Mouse (Mus musculus) liver, embryonic 12.5 days (tissue): ENCODE data around the gene Mink1. TPM values are rescaled to one million over a fixed set of nuclear protein-coding genes. Genes with fewer than 3 reads are reported as not detected.
A peak's percentile ranks its signal among the peaks of the same experiment; 100 is the strongest.

Experiments used
- ATAC-seq: fragments of 200-750 bp; cut with Nextera tagmentation; 2 replicates; pipeline ENCODE4 v1.8.0; 2017; ENCODE audit warnings: moderate number of reproducible peaks, mild to moderate bottlenecking, moderate library complexity
- H3K27ac ChIP-seq: fragments of 300-500 bp; sonication (generic); 2 replicates; pipeline ENCODE4 v1.5.1; 2016; ENCODE audit warnings: mild to moderate bottlenecking
- H3K27me3 ChIP-seq: fragments of 300-500 bp; sonication (generic); replicated peaks from 2 replicates; pipeline ENCODE4 v1.6.1; 2016; ENCODE audit warnings: mild to moderate bottlenecking, moderate library complexity
- H3K36me3 ChIP-seq: fragments of 300-500 bp; sonication (generic); 2 replicates; pipeline ENCODE4 v1.6.1; 2016; ENCODE audit warnings: mild to moderate bottlenecking, moderate library complexity
- H3K4me1 ChIP-seq: fragments of 300-500 bp; sonication (generic); 2 replicates; pipeline ENCODE4 v1.6.1; 2016
- H3K4me2 ChIP-seq: fragments of 300-500 bp; sonication (generic); 2 replicates; pipeline ENCODE4 v1.6.1; 2016; ENCODE audit warnings: mild to moderate bottlenecking, moderate library complexity
- H3K4me3 ChIP-seq: fragments of 300-500 bp; sonication (generic); 2 replicates; pipeline ENCODE4 v1.5.1; 2016; ENCODE audit warnings: mild to moderate bottlenecking, moderate library complexity
- H3K9ac ChIP-seq: fragments of 300-500 bp; sonication (generic); 2 replicates; pipeline ENCODE4 v1.6.1; 2016; ENCODE audit warnings: mild to moderate bottlenecking, moderate library complexity
- H3K9me3 ChIP-seq: fragments of 300-500 bp; sonication (generic); replicated peaks from 2 replicates; pipeline ENCODE4 v1.6.1; 2016; ENCODE audit warnings: mild to moderate bottlenecking, moderate library complexity
- WGBS: fragments of 180-500 bp; shearing (Covaris S2); methylation state at CpG from one replicate; pipeline ENCODE4 v1.1.7; 2016; ENCODE audit not compliant: insufficient replicate concordance; 5-methylcytosine and 5-hydroxymethylcytosine counted together
- polyA plus RNA-seq: library from polyadenylated mRNA; unstranded; fragments of >200 nt; fragmentation: Nextera tagmentation; extraction: Ambion mirVana; gene quantifications from 2 replicates; pipeline ENCODE4 v1.2.1, GENCODE M21; 2016

Mink1 gene
- polyA plus RNA-seq, 1 experiment from 2014 or later, result 8.3 TPM

GRCm38 (mm10) chr11:70596094-70596493 lies 33.4 kb downstream of the Mink1 start:
- H3K9ac ChIP-seq, result no peak overlapping the region
- no peak overlapping the region for H3K27ac ChIP-seq
- H3K4me3 ChIP-seq, result no peak overlapping the region
- H3K4me1 ChIP-seq, result peaks cover 52% of the 10 kb centered on the region
- H3K4me2 ChIP-seq, result no peak overlapping the region
- ATAC-seq, result no peak
- peaks cover 39% of the 10 kb centered on the region for H3K36me3 ChIP-seq
- no peaks in the 10 kb centered on the region for H3K9me3 ChIP-seq
- WGBS, result 74% methylated on average over 4 of the region's 4 CpGs
- H3K27me3 ChIP-seq, result no peaks in the 10 kb centered on the region

DNA sequence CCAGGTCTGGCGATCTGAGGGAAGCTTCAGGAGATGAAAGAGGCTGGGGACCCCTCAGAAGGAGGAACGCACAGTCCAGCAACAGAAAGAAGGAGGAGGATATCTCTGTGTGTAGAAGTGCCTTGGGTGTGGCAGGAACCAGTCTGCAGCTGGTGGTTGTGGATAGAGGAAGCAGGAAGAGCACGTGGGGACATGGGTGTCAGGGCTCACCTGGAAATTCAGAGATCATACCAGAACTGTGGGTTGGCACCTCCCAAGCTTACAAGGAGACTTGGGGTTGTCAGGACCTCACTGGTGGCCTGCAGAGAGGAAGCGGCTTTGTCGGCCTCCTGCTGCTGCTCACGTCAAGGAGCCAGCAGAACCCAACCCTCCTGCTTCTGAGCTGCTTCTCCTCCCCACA lies 34.6 kb downstream of the Mink1 start:
- Histone ChIP-seq H3K27ac (no peak overlapping the region), H3K36me3 (peaks cover 51% of the 10 kb centered on the region), H3K27me3 (no peaks in the 10 kb centered on the region), H3K4me1 (peaks cover 41% of the 10 kb centered on the region), H3K4me2 (peak overlapping the region; percentile 10), H3K9ac (no peak overlapping the region), H3K4me3 (no peak overlapping the region), H3K9me3 (no peaks in the 10 kb centered on the region)
- peak; percentile 68 for ATAC-seq
- 33% methylated on average over 6 of the region's 6 CpGs for WGBS

- H3K9ac ChIP-seq, result no peak overlapping the region
- 81% methylated on average over 9 of the region's 9 CpGs for WGBS
- H3K4me2 ChIP-seq, result no peak overlapping the region
- peaks cover 38% of the 10 kb centered on the region for H3K4me1 ChIP-seq
- peaks cover 62% of the 10 kb centered on the region for H3K36me3 ChIP-seq
- no peak overlapping the region for H3K27ac ChIP-seq
- no peaks in the 10 kb centered on the region for H3K9me3 ChIP-seq
- H3K27me3 ChIP-seq, result no peaks in the 10 kb centered on the region
- no peak for ATAC-seq
- H3K4me3 ChIP-seq, result no peak overlapping the region
These were observed 35.8 kb downstream of the Mink1 start for GRCm38 (mm10) chr11:70598451-70598953.

GRCm38 (mm10) chr11:70605024-70605566 lies 42.4 kb downstream of the Mink1 start:
- no peak overlapping the region for H3K4me3 ChIP-seq
- WGBS, result 60% methylated on average over 14 of the region's 14 CpGs
- H3K27me3 ChIP-seq, result no peaks in the 10 kb centered on the region
- H3K27ac ChIP-seq, result no peak overlapping the region
- no peak overlapping the region for H3K9ac ChIP-seq
- no peak for ATAC-seq
- H3K36me3 ChIP-seq, result peaks cover 92% of the 10 kb centered on the region
- H3K4me1 ChIP-seq, result 0 out of 2 replicates have a peak, but pooled peaks cover 4% of the 10 kb centered on the region
- H3K4me2 ChIP-seq, result no peak overlapping the region
- no peaks in the 10 kb centered on the region for H3K9me3 ChIP-seq

GRCm38 (mm10) chr11:70606717-70607116 lies 44.0 kb downstream of the Mink1 start:
- Histone ChIP-seq H3K9ac (no peak overlapping the region), H3K9me3 (no peaks in the 10 kb centered on the region), H3K27me3 (no peaks in the 10 kb centered on the region), H3K4me3 (no peak overlapping the region), H3K36me3 (peaks cover 99% of the 10 kb centered on the region), H3K27ac (no peak overlapping the region), H3K4me2 (no peak overlapping the region), H3K4me1 (0 out of 2 replicates have a peak, but pooled peaks cover 4% of the 10 kb centered on the region)
- 77% methylated on average over 12 of the region's 12 CpGs for WGBS
- ATAC-seq, result no peak

DNA sequence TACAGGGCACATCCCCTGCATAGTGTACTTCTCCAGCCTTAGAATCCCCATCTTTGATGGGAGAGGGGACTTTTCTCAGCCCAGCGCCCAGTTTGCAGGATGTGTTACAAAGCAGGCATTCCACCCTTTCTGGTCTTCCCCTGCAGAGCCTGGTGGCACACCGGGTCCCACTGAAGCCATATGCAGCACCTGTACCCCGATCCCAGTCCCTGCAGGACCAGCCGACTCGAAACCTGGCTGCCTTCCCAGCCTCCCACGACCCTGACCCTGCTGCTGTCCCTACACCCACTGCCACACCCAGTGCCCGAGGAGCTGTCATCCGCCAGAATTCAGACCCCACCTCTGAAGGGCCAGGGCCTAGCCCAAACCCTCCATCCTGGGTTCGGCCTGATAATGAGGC lies 44.9 kb downstream of the Mink1 start:
- Histone ChIP-seq H3K36me3 (peaks cover 98% of the 10 kb centered on the region), H3K4me1 (0 out of 2 replicates have a peak, but pooled peaks cover 6% of the 10 kb centered on the region), H3K27ac (no peak overlapping the region), H3K4me2 (no peak overlapping the region), H3K9me3 (no peaks in the 10 kb centered on the region), H3K9ac (no peak overlapping the region), H3K4me3 (no peak overlapping the region), H3K27me3 (no peaks in the 10 kb centered on the region)
- 74% methylated on average over 9 of the region's 9 CpGs for WGBS
- ATAC-seq, result no peak

DNA sequence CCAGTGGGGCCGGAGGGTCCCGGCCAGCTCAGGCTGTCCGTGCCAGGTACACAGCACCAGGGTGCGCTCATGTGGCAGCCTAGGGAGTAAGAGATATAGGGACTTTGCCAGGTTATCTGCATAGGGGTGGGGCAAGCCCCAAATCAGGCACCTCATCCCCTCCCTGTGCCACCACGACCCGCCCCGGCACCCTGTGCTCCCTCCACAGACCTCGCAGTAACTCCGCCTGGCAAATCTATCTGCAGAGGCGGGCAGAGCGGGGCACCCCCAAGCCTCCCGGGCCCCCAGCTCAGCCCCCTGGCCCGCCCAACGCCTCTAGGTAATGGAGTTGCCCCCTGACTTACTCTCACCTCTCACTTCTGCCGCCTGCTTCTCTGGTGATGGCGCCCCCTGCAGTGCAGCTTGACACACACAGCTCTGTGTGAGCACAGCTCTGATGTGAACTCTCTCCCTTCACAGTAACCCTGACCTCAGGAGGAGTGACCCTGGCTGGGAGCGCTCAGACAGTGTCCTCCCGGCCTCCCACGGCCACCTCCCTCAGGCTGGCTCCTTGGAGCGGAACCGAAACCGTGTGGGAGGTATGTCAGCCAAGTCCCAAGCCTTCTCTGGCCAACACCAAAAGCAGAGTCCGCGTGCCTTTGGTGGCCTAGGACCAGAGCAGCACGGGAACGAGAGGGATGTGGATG lies 45.8 kb downstream of the Mink1 start:
- Histone ChIP-seq H3K27ac (no peak overlapping the region), H3K9me3 (no peaks in the 10 kb centered on the region), H3K36me3 (peaks cover 99% of the 10 kb centered on the region), H3K4me3 (no peak overlapping the region), H3K4me2 (no peak overlapping the region), H3K4me1 (0 out of 2 replicates have a peak, but pooled peaks cover 12% of the 10 kb centered on the region), H3K27me3 (no peaks in the 10 kb centered on the region), H3K9ac (no peak overlapping the region)
- no peak for ATAC-seq
- 88% methylated on average over 26 of the region's 26 CpGs for WGBS

DNA sequence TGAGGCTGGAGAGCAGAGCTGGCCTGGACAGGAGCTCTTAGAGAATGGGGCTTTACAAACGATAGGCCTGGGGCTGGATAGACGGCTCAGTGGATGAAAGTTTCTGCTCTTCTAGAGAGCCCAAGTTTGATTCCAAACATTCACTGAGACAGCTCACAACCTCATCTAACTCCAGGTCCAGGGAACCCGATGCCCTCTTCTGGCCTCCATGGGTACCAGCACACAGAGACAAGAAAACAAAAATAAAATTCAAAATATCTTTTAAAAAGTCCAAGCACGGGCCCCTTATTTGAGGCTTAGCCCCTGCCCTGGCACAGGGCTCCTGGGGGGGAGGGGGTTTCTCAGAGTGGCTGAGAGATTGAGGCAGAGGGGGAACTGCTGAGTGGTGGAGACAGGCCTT lies 48.1 kb downstream of the Mink1 start:
- no peaks in the 10 kb centered on the region for H3K9me3 ChIP-seq
- peaks cover 26% of the 10 kb centered on the region for H3K4me1 ChIP-seq
- peaks cover under 1% of the 10 kb centered on the region for H3K27me3 ChIP-seq
- H3K27ac ChIP-seq, result no peak overlapping the region
- H3K9ac ChIP-seq, result no peak overlapping the region
- 72% methylated on average over 4 of the region's 4 CpGs for WGBS
- no peak overlapping the region for H3K4me2 ChIP-seq
- H3K4me3 ChIP-seq, result no peak overlapping the region
- peaks cover 82% of the 10 kb centered on the region for H3K36me3 ChIP-seq
- no peak for ATAC-seq

- WGBS, result 74% methylated on average over 7 of the region's 7 CpGs
- ATAC-seq, result no peak
- Histone ChIP-seq H3K27me3 (peaks cover 15% of the 10 kb centered on the region), H3K4me1 (peaks cover 30% of the 10 kb centered on the region), H3K36me3 (peaks cover 64% of the 10 kb centered on the region), H3K9ac (no peak overlapping the region), H3K4me3 (no peak overlapping the region), H3K4me2 (no peak overlapping the region), H3K9me3 (no peaks in the 10 kb centered on the region), H3K27ac (no peak overlapping the region)
These were observed 49.8 kb downstream of the Mink1 start for GRCm38 (mm10) chr11:70612505-70612904.

DNA sequence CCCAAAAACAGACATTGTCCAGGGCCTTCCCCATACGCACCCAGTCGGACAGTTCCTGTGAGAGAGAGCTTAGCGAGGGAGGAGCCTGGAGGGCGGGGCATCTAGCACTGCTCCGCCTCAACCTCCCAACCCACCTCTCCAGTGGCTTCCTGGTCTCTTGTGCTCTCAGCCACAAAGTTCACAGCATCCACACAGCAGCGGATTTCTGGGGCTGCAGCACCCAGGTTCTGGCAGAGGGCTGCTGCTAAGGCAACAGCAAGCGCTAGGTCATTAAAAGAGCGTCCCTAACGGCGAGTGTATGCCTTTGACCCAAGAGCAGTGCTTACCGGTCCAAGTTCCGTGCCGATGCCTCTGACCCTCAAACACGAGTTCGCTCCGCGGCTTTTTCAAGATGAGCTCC lies 52.4 kb downstream of the Mink1 start:
- no peak overlapping the region for H3K27ac ChIP-seq
- peak overlapping the region; percentile 56 for H3K4me3 ChIP-seq
- H3K27me3 ChIP-seq, result peaks cover 20% of the 10 kb centered on the region

GRCm38 (mm10) chr11:70615516-70616093 lies 52.9 kb downstream of the Mink1 start, which contains the start of gene 4930544D05Rik:
Gene 4930544D05Rik, plus strand, starts transcription at chr11:70615848.
- Histone ChIP-seq H3K36me3 (peaks cover 33% of the 10 kb centered on the region), H3K9me3 (no peaks in the 10 kb centered on the region), H3K4me3 (peak within 1 kb of the TSS; percentile 56), H3K27ac (no peak within 1 kb of the TSS), H3K27me3 (peaks cover 20% of the 10 kb centered on the region), H3K4me2 (peak within 1 kb of the TSS; percentile 89), H3K9ac (peak within 1 kb of the TSS; percentile 61), H3K4me1 (peaks cover 26% of the 10 kb centered on the region)
- 17% methylated on average over 21 of the region's 21 CpGs for WGBS
- ATAC-seq, result no peak

More for the DNA sequence above, 52.4 kb downstream of the Mink1 start:
- peaks cover 38% of the 10 kb centered on the region for H3K36me3 ChIP-seq
- H3K9ac ChIP-seq, result peak overlapping the region; percentile 61
- H3K9me3 ChIP-seq, result no peaks in the 10 kb centered on the region
- H3K4me2 ChIP-seq, result peak overlapping the region; percentile 89
- peaks cover 26% of the 10 kb centered on the region for H3K4me1 ChIP-seq
- 3% methylated on average over 17 of the region's 17 CpGs for WGBS
- ATAC-seq, result peak; percentile 86

GRCm38 (mm10) chr11:70619101-70619500 lies 56.4 kb downstream of the Mink1 start, which contains the start of gene Chrne:
Gene Chrne, minus strand, starts transcription at chr11:70619216.
- H3K27ac ChIP-seq, result no peak within 1 kb of the TSS
- no peak within 1 kb of the TSS for H3K4me2 ChIP-seq
- no peak within 1 kb of the TSS for H3K9ac ChIP-seq
- H3K9me3 ChIP-seq, result no peaks in the 10 kb centered on the region
- WGBS, result 52% methylated on average over 1 of the region's 1 CpGs
- ATAC-seq, result no peak
- no peak within 1 kb of the TSS for H3K4me3 ChIP-seq
- no peaks in the 10 kb centered on the region for H3K36me3 ChIP-seq
- peaks cover 41% of the 10 kb centered on the region for H3K4me1 ChIP-seq
- H3K27me3 ChIP-seq, result peaks cover 20% of the 10 kb centered on the region
